Mouse (Mus musculus): ENCODE data around the gene Bcl7b.

DNA sequence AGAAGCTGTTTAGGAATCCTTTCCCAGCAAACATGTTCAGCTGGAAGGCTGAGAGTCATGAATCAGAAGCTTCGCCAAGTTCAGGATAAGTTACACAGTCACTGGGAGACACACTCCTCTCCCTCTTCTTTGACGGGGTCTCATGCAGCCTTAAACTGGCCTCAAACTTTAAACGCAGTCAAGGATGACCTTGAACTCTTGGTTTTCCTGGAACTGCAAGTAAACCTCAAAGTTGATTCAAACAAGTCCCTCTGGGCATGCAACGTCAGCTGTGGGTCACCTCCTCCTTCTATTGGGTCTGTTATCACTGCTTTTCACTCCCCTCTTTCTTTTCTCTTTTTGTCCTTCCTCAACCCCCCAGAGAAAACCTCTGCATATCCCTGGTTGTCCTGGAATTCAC is 1.2 kb upstream of the Bcl7b start:
- no peak for TF ChIP-seq CTCF (IDR thresholded peaks at IDR 0.05; ENCODE audit: control insufficient read depth, insufficient read depth, insufficient replicate concordance, low read depth, low read length)
- TF ChIP-seq POLR2A (IDR thresholded peaks at IDR 0.05; ENCODE audit: control insufficient read depth, low read depth, low read length): no peak

Measured in testis, adult 2 months (tissue).